Mouse (Mus musculus): Measurements from ENCODE around the gene Abcc6.

GRCm38 (mm10) chr7:45922928-45923761 is 107.0 kb downstream of the Abcc6 start:
- TF ChIP-seq CTCF (IDR thresholded peaks at IDR 0.05; ENCODE audit: low read depth, low read length), result no peak
- TF ChIP-seq GATA1 (IDR thresholded peaks at IDR 0.05; ENCODE audit: borderline replicate concordance, low read length), result no peak
- no peak for TF ChIP-seq TAL1 (conservative IDR thresholded peaks at IDR 0.05; ENCODE audit: low read depth, low read length)
